Mouse (Mus musculus): ENCODE data around the gene Ankrd34a.

The Ankrd34a gene

GRCm38 (mm10) chr3:96563911-96564632 is 32.4 kb upstream of the Ankrd34a start:
- DNase-seq: no peak

GRCm38 (mm10) chr3:96564633-96565032 is 31.8 kb upstream of the Ankrd34a start:
- DNase-seq: no peak

DNA sequence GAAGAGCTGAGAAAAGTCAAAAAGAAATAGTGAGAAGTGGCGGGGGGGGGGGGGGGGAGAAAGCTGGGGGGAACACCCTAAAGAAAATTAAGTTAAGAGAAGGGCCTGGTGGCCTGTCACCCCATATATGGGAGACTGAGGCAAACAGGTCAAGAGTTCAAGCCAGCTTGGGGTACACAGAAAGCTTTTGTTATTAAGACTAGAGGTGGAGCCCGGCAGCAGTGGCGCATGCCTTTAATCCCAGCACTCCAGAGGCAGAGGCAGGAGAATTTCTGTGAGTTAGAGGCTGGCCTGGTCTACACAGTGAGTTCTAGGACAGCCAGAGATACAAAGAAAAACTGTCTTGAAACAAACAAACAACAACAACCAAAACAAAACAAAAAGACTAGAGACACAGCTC is 31.3 kb upstream of the Ankrd34a start:
- DNase-seq: no peak

DNA sequence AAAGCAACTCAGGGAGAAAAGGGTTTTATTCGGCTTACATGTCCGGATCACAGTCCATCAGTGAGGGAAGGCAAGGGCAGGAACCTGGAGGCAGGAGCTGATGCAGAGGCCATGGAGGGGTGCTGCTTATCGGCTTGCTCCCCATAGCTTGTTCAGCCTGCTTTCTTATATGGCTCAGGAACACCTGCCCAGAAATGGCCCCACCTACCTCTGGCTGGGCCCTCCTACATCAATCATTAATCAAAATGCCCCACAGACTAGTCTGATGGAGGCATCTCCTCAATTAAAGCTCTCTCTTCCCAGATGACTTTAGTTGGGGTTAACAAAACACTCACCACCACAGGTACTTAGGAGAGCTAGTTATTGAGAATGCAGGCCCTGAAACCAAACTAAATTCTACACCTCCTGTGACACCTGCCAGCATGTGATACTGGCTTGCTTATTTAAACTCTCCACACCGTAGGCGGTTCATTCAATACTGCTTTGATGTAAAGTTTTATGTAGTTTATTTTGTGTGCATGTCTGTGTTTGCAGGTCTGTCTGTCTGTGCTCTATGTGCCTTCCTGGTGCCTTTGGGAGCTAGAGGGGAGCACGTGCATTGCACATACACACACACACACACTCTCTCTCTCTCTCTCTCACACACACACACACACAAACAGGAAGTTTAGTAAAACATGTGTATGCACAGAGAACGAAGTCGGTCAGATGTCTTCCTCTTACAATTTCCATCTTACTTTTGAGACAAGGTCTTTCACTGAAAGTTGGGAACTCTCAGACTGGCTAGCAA is 29.6 kb upstream of the Ankrd34a start:
- no peak for DNase-seq

- DNase-seq: no peak
These were observed 27.8 kb upstream of the Ankrd34a start for GRCm38 (mm10) chr3:96568605-96569004.

DNA sequence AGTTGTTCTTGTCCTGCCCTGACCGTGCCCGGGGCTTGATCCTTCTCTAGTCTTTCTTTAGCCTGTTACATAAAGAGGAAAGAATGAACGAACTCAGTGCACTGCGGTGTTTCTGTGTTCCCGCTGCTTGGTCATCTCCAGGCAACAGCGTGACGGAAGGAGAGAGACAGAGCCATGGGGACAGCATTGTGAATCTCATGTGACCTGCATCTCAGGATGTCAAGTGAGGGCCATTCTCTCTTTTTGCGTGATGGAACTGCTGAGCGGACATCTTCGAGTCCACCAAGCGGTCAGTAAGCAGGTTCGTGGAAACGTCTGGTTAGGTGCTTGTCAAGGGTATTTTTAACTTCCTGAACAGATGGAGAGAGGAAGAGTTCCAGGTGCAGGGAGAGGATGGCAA is 26.9 kb upstream of the Ankrd34a start:
- no peak for DNase-seq

DNA sequence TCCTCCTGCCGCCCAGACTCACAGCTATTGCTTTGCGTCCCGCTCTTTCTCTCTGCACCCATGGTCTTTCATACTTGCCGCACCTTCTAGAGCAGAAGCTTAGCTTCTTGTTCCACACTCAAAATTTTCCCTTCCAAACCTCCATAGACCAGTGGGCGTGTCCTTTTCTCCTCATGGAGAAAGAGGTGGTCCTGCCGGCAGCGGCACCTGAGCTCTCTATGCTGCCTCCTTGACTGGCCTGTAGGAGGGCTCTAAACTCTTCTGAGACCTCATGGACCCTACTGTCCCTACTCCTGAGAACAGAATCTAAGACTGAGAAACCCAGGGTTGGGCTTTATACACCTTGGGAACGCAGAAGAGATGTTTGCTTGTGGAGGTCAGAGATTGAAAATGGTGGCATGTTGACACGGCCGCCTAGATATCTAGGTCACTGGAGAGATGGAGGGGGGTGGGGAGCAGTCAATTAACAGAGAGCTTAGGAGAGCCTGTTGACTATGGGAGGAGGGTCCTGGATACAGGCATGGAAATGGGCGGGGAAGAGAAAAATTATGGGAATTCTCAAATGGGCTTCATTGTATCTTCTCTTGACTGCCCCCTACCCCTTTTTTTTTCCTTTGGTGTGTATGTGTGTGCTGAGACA is 26.4 kb upstream of the Ankrd34a start:
- DNase-seq: no peak

- no peak for DNase-seq
These were observed 25.8 kb upstream of the Ankrd34a start for GRCm38 (mm10) chr3:96570643-96571042.

- no peak for DNase-seq
These were observed 25.1 kb upstream of the Ankrd34a start for GRCm38 (mm10) chr3:96571336-96571735.

- DNase-seq: no peak
These were observed 24.3 kb upstream of the Ankrd34a start for GRCm38 (mm10) chr3:96571896-96572698.

DNA sequence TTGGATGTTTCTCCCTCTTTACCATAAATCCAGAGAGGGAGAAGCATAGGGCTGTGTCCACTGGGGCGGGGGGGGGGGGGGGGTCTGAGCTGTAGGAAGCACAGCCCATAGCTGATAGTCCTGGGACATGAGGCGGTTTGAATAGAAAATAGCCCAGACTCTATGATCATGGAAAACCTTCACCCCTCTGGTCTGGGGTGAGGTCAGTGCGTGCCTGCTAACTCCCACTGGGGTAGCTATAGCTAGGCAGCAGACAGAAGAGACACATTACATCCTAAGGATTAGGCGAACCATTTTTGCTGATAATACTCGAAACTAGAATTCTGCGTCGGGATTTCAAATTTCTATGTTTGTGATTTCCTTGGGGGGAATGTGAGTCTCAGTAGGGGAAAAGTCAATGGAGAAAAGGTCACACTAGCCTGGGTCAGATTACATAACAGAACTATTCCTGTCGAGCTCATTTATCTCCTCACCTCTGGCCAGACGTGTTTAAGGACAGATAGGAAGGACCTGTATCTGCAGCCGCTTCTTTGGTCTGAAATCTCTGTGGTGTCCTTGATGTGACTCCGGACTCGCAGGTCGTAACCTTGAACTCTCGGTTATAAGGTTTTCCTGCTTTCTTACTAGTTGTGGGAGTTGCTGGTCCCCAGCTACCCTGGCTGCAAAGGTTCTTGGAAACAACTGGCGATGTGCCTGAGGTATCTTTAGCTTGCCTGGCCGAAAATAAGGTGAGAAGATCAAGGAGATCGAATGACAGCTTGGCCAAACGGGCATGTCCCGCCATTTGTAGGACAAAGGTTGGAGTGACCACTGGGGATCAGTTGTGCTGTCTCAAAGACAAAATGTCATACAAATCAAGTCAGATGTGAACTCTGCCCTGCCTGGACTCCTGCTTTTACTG is 22.6 kb upstream of the Ankrd34a start:
- no peak for DNase-seq

- no peak for DNase-seq
These were observed 21.0 kb upstream of the Ankrd34a start for GRCm38 (mm10) chr3:96575272-96575984.

DNA sequence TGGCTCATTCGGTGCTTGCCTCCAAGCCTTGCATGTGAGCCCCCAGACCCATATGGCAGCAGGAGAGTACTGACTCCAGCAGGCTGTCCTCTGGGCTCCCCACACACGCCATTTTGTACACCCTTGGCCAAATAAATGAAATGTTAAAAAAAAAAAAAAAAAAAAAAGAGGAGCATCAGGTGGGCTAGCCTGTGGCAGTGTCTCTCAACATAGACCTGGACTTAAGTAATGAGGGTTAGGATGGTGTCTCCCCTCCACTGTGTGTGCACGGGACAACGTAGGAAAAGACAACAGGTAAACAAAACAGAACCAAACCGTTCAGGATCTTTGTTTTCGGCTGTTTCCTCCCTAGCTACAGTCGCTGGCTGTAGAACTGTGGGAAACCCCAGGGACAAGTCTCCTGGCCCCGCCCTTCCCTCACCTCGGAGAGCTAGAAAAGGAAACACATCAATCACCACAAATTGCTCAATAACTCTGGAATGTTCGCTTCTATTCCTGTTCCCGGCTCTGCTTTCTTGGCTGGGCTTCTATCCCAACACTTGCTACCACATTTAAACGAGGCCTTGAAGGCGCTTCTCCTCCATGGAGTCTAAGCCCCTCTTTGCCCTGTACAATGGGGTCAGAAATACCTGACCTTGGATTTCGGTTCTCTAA is 20.3 kb upstream of the Ankrd34a start:
- no peak for DNase-seq

DNA sequence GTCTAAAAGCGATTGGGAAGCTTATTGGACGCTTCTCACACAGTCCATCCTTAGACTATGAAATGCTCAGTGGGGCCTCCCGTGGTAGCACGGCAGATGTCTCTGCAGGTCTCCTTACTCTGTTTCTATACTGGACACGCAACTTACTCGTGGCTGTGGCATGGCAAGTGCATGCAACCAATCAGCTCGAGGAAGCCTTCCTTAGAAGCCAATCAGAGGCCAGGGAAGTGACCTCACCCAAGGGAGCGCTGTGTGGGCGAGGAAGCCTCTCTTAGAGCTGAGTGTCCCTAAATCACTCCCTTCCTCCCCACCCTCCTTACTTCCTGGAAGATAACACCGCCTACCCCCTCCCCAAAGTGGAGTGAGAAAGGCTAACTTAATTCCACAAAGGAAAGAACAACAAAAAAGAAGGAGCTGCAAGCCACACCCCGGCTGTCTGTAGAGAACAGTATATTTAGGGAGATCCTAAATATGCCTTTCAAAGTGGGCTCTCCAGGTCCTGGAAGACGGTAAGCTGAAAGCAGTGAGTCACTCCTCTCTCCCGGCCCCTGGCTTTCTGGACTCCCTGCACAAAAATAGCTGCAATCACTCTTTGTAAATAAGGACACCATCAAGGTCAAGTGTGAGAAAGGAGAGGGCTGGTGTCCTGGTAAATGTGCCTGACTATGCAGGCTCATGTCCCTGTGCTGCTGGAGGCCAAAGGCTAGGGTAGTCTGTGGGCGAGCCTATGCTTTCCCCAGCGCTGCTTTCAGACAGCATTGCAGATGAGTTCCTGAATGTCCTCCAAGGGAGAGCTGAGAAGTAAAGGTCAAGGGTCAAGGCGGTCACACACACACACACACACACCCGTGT is 19.5 kb upstream of the Ankrd34a start, which contains the start of gene Gm16253:
Gene Gm16253, plus strand, starts transcription at position 295 of the 852 bp plus-strand sequence.
- DNase-seq: peak; percentile 85

- no peak for DNase-seq
These were observed 18.9 kb upstream of the Ankrd34a start for GRCm38 (mm10) chr3:96577566-96577965.

DNA sequence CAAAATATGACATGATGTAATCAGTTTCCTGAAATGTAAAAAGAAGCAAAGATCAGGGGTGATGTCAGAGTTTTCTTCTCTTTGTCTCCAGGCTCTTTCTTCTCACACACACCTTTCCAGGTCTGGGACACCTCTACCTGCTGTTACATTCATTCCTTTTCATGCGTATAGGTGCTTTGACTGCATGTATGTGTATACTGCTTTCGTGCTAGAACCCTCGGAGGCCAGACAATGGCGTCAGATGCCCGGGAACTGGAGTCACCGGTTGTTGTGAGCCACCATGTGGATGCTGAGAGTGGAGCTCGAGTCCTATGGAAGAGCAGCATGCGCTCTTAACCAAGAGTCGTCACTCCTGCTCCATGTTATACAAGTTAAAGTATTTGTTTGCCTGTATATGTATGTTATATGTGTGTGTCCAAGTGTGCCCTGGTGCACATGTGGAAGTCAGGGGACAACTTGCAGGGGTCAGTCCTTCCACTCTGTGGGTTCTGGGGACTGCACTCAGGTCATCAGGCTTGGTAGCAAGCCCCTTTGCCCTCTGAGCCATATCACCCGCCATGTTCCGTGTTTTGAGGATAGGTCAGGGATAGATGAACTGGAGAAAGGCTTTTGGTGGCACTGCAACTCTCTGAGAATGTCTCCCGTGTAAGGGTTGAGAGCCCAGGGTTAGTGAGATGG is 17.7 kb upstream of the Ankrd34a start:
- no peak for DNase-seq

DNA sequence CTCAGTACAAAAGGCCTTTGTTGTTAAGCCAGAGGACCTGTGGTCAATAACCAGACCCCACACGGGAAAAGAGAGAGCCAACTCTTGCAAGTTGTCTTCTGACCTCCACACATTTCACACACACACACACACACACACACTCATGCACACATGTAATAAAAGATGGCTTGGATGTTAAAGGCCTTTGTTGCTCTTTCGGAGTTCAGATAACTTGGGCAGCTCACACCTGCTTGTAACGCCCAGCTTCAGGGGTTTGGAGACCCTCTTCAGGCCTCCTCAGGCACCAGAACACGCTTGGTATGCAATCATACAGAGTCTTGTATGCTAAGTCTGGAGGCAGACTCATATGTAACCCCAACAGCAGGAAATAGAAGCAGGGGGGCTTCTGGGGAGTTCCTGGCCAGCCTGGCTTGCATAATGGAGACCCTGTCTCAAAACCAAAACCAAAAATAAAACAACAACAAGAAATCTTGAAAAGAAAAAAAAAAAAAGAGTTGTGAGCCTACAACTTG is 17.1 kb upstream of the Ankrd34a start:
- DNase-seq: no peak

- DNase-seq: peak; percentile 91
These were observed 16.5 kb upstream of the Ankrd34a start for GRCm38 (mm10) chr3:96579885-96580454.
